Mouse (Mus musculus) hindbrain, embryonic 11.5 days (tissue): ENCODE data around the gene Rcan3. TPM values are rescaled to one million over a fixed set of nuclear protein-coding genes. Genes with fewer than 3 reads are reported as not detected.

Source experiments
- ATAC-seq: fragments of 200-750 bp; cut with Nextera tagmentation; 2 replicates; pipeline ENCODE4 v1.8.0; 2017; ENCODE audit warnings: mild to moderate bottlenecking, moderate TSS enrichment, moderate library complexity; ENCODE audit not compliant: low FRiP score
- DNase-seq: peaks from one replicate; pipeline ENCODE4 v3.0.0-alpha.2; 2015; ENCODE audit warnings: low spot score
- H3K27ac ChIP-seq: fragments of 300-500 bp; sonication (generic); 2 replicates; pipeline ENCODE4 v1.5.1; 2014; ENCODE audit warnings: mild to moderate bottlenecking, low read depth, low read length
- H3K27me3 ChIP-seq: fragments of 300-500 bp; sonication (generic); 2 replicates; pipeline ENCODE4 v1.6.1; 2014; ENCODE audit warnings: mild to moderate bottlenecking, low read length, moderate library complexity, mixed read lengths; ENCODE audit not compliant: control insufficient read depth, insufficient read depth
- H3K36me3 ChIP-seq: fragments of 300-500 bp; sonication (generic); 2 replicates; pipeline ENCODE4 v1.6.1; 2014; ENCODE audit warnings: mild to moderate bottlenecking, low read length, moderate library complexity, mixed read lengths; ENCODE audit not compliant: control insufficient read depth, insufficient read depth
- H3K4me1 ChIP-seq: fragments of 300-500 bp; sonication (generic); replicated peaks from 2 replicates; pipeline ENCODE4 v1.6.1; 2014; ENCODE audit warnings: low read length, mixed read lengths; ENCODE audit not compliant: control insufficient read depth, insufficient read depth
- H3K4me2 ChIP-seq: fragments of 300-500 bp; sonication (generic); replicated peaks from 2 replicates; pipeline ENCODE4 v1.6.1; 2014; ENCODE audit warnings: mild to moderate bottlenecking, low read depth, low read length
- H3K4me3 ChIP-seq: fragments of 300-500 bp; sonication (generic); 2 replicates; pipeline ENCODE4 v1.5.1; 2014; ENCODE audit warnings: low read depth, low read length
- H3K9ac ChIP-seq: fragments of 300-500 bp; sonication (generic); 2 replicates; pipeline ENCODE4 v1.6.1; 2014; ENCODE audit warnings: low read depth, low read length
- H3K9me3 ChIP-seq: fragments of 300-500 bp; sonication (generic); 2 replicates; pipeline ENCODE4 v1.6.1; 2016; ENCODE audit warnings: low read length; ENCODE audit not compliant: control insufficient read depth
- WGBS: fragments of 180-500 bp; shearing (Covaris S2); extraction: QIAGEN DNeasy Blood & Tissue Kit; methylation state at CpG from one replicate; pipeline ENCODE4 v1.1.7; 2014; 5-methylcytosine and 5-hydroxymethylcytosine counted together
- polyA plus RNA-seq: library from polyadenylated mRNA; unstranded; fragments of >200 nt; fragmentation: Nextera tagmentation; extraction: Ambion mirVana; gene quantifications from 2 replicates; pipeline ENCODE4 v1.2.1, GENCODE M21; 2014

Rcan3 gene
- polyA plus RNA-seq, result 11.0 and 13.9 TPM in 2 replicates

DNA sequence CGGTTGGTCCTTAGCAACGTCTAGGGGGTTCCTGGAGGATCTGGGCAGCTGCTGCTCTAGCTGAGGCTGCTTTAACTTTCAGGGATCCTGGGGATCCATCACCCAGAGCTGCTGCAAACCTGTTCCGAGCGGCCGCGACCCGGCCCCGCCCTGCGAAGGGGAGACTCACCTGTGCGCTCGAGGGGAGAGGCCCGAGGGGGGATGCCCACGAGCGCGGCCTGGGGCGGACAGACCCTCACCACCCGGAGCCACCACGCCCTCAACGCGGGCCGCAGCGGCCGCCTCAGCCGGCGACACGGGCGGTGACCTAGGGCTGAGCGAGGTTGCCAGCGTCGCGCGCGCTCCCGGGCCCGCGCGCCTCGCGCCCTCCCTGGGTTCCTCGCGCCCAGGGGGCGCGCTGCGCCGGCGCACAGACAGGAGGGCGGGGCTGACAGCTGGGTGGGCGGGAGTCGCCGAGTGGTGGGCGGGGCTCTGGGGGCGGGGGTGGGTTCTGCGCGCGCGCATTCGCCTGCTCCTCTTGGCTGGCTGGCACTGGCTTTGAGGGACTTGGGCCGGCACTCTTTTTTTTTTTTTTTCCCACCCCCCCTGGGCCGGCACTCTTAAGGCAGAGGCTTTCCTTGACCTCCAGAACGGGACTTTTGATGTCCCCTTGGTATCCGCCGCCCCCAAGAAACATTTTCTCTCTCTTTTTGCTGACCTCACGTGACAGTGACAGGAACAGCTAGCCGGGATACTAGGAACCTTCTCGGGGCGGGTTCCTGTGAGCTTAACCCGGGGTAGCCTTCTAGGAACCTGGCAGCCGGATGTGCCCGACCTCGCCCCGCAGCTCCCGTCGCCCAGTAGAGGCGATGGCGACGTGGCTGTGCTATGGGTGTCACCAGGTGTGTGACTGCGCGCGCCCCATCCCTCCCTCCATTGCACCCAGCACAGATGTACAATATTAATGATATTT, at the start of gene Rcan3:
Gene Rcan3 (minus strand): TSS at position 411 of the 952 bp plus-strand sequence.
- 0 out of 2 replicates have a peak within 1 kb of the TSS, but pooled peaks have one; percentile 42 for H3K27ac ChIP-seq
- peak; percentile 91 for DNase-seq
- peak; percentile 88 for ATAC-seq
- 0 out of 2 replicates have a peak, but pooled peaks cover 2% of the 10 kb centered on the region for H3K4me1 ChIP-seq
- peak within 1 kb of the TSS; percentile 94 for H3K4me2 ChIP-seq
- H3K4me3 ChIP-seq, result peak within 1 kb of the TSS; percentile 68
- no peaks in the 10 kb centered on the region for H3K27me3 ChIP-seq
- WGBS, result under 1% methylated on average over 63 of the region's 79 CpGs
- peak within 1 kb of the TSS; percentile 84 for H3K9ac ChIP-seq
- no peaks in the 10 kb centered on the region for H3K36me3 ChIP-seq
- H3K9me3 ChIP-seq, result no peaks in the 10 kb centered on the region

DNA sequence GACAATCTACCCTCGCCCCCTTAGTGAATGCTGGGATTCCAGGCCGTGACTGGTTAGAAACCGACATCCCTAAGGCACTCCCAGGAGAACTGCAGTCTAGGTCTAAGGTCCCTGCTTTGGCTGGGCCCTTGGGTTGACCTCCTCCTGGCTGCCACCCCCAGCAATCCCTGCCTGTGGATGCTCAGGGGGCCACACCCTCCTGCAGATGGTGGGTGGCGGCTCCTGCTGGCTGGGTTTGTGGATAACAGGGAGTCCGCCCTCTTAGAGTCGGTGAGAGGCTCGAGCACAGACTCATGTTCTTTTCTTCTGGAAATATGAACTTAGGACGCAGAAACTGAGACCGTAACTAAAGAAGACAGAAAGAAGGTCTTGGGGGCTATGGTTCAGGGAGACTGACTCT, 46.7 kb upstream of the Rcan3 start:
- H3K27me3 ChIP-seq, result no peaks in the 10 kb centered on the region
- no peak overlapping the region for H3K4me3 ChIP-seq
- no peak for DNase-seq
- no peaks in the 10 kb centered on the region for H3K36me3 ChIP-seq
- WGBS, result 84% methylated on average over 9 of the region's 9 CpGs
- no peaks in the 10 kb centered on the region for H3K4me1 ChIP-seq
- no peak overlapping the region for H3K27ac ChIP-seq
- no peak overlapping the region for H3K9ac ChIP-seq
- H3K4me2 ChIP-seq, result no peak overlapping the region
- H3K9me3 ChIP-seq, result no peaks in the 10 kb centered on the region
- no peak for ATAC-seq

DNA sequence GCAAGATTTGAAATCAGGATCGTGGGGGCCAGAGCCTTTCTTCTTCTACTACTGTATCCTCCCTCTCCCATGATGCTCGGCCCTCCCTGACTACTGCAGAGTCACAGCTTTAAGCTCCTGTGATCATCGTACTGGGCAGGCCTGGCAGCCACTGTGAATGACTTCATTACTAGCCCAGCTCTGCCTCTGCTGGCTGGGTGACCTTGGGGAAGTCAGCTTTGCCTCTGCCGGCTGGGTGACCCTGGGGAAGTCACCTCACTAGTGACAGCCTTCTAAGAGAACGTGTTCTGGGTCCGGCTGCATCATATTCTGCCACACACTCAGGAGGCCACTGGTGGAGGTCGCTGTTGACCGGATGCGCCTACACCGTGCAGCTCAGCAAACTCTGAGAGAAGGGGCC, 44.2 kb upstream of the Rcan3 start:
- Histone ChIP-seq H3K4me3 (no peak overlapping the region), H3K36me3 (no peaks in the 10 kb centered on the region), H3K4me2 (no peak overlapping the region), H3K27me3 (no peaks in the 10 kb centered on the region), H3K4me1 (no peaks in the 10 kb centered on the region), H3K27ac (no peak overlapping the region), H3K9me3 (no peaks in the 10 kb centered on the region), H3K9ac (no peak overlapping the region)
- no peak for DNase-seq
- ATAC-seq, result no peak
- 85% methylated on average over 10 of the region's 10 CpGs for WGBS

DNA sequence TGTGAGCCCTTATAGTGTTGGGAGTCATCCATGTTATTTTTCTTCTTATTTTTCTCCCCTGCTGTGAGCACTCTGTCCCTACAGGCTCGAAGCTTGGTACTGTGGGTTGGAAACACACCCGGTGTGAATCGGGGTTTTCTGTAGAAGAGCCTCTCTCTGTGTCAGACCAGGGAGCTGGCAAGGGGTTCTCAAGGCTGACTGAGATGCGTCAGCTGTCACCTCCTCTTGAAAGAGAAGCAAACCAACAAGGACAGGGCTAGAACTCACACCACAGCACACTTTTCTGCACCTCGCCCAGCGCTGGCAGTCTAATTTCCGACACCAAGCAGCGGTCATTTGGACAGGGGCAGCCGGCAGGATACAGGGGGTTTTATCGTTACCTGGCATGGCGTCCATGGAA, 29.8 kb upstream of the Rcan3 start:
- Histone ChIP-seq H3K27ac (no peak overlapping the region), H3K36me3 (no peaks in the 10 kb centered on the region), H3K9me3 (no peaks in the 10 kb centered on the region), H3K4me3 (no peak overlapping the region), H3K27me3 (no peaks in the 10 kb centered on the region), H3K4me1 (no peaks in the 10 kb centered on the region), H3K9ac (no peak overlapping the region), H3K4me2 (no peak overlapping the region)
- no peak for DNase-seq
- WGBS, result 92% methylated on average over 11 of the region's 11 CpGs
- no peak for ATAC-seq

DNA sequence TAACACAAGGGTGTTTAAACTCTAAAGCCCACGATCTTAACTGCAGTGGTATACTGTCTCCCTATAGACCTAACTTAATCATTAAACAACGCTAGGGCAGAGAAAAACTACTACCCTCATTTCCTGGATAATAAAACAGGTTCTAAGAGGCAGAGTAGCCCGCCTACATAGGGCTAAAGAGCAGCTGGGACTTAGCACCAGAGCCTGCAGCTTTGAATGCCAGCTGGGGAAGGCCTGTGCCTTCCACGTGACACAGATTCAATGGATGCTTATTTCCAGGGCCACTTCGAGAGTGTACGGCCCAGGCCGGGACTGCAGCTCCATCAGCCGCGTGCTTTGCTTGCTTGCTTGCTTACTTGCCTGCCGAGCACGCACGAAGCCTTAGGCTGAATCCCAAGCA, 19.9 kb upstream of the Rcan3 start:
- Histone ChIP-seq H3K27ac (no peak overlapping the region), H3K4me2 (no peak overlapping the region), H3K9ac (no peak overlapping the region), H3K4me3 (no peak overlapping the region), H3K4me1 (no peaks in the 10 kb centered on the region), H3K36me3 (no peaks in the 10 kb centered on the region), H3K9me3 (no peaks in the 10 kb centered on the region), H3K27me3 (no peaks in the 10 kb centered on the region)
- no peak for DNase-seq
- 82% methylated on average over 12 of the region's 12 CpGs for WGBS
- ATAC-seq, result no peak

DNA sequence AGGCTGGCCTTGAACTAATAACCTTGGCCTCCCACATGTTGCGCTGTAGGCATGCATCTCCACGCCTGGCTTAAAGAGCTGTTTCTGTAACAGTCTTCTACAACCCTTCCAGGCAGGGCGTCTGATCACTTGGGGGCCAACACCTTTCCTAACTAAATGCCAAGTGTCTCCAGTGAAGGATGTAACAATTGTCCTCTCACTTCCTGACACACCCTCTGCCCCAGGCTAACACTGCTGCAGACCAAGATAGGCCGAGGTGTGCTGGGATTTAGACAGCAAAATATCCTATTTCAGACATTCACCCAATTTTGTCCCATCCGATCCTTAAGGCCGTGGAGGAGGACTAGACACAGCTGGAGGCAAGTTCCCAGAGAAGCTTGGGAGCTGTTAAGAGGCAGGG, 19.5 kb upstream of the Rcan3 start:
- Histone ChIP-seq H3K4me3 (no peak overlapping the region), H3K27me3 (no peaks in the 10 kb centered on the region), H3K9ac (no peak overlapping the region), H3K36me3 (no peaks in the 10 kb centered on the region), H3K27ac (no peak overlapping the region), H3K4me1 (no peaks in the 10 kb centered on the region), H3K9me3 (no peaks in the 10 kb centered on the region), H3K4me2 (no peak overlapping the region)
- no peak for ATAC-seq
- WGBS, result 77% methylated on average over 6 of the region's 6 CpGs
- DNase-seq, result no peak

DNA sequence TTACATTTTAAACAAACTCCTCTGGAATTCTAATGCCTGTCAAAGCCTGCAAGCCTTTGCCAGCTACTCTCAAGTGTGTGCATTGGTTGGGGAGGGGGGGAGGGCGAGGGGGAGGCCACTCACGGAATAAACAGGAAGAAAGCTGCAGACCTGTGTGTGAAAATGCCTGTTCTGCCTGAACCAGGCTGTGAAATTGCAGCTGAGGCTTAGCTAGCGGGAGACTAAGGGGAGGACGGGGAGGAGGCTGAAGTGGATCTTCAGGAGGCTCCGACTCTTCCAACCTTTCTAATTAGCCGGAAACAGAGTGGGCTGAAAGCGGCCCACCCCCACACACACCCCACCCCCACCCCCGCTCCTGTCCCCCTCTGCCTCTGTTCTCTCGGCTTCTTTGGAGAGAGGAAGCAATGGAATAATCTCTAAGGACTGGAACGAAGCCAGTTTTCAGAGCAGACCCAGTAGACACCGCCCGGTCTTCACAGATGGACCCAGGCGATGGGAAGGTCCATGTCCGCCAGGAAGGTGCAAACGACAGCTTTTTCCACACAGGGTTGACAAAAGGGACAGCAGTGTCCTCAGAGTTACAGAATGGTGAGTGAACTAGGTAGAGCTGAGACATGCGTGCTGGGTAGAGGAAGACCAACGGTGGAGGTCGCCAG, 17.8 kb upstream of the Rcan3 start:
- H3K4me2 ChIP-seq, result no peak overlapping the region
- no peaks in the 10 kb centered on the region for H3K36me3 ChIP-seq
- no peak for ATAC-seq
- no peak overlapping the region for H3K9ac ChIP-seq
- no peak overlapping the region for H3K4me3 ChIP-seq
- no peaks in the 10 kb centered on the region for H3K4me1 ChIP-seq
- no peaks in the 10 kb centered on the region for H3K27me3 ChIP-seq
- DNase-seq, result peak; percentile 15
- no peaks in the 10 kb centered on the region for H3K9me3 ChIP-seq
- no peak overlapping the region for H3K27ac ChIP-seq
- WGBS, result 64% methylated on average over 18 of the region's 18 CpGs

DNA sequence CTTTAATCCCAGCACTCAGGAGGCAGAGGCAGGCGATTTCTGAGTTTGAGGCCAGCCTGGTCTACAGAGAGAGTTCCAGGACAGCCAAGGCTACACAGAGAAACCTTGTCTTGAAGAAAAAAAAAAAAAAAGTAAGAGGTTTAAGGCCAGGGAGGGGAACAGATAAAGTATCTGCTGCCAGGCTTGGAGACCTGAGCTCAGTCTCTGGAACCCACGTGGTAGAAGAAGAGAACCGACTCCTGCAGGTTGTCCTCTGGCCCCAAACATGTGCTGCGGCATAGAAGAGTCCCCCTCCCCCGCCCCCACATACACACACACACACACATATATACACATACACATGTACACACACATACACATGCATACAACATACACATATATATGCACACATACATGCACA, 8.8 kb upstream of the Rcan3 start:
- Histone ChIP-seq H3K9ac (no peak overlapping the region), H3K4me2 (no peak overlapping the region), H3K36me3 (no peaks in the 10 kb centered on the region), H3K9me3 (no peaks in the 10 kb centered on the region), H3K27me3 (no peaks in the 10 kb centered on the region), H3K4me1 (no peaks in the 10 kb centered on the region), H3K27ac (no peak overlapping the region), H3K4me3 (no peak overlapping the region)
- 79% methylated on average over 5 of the region's 5 CpGs for WGBS
- no peak for ATAC-seq
- DNase-seq, result no peak
